Mouse (Mus musculus) lung, postnatal 0 days (tissue): Measurements from ENCODE around the gene Myzap.
A peak's percentile ranks its signal among the peaks of the same experiment; 100 is the strongest.

Source experiments
- CTCF ChIP-seq: IDR thresholded peaks from 2 replicates; pipeline ENCODE4 v1.5.1; 2016; ENCODE audit warnings: antibody characterized with exemption, mild to moderate bottlenecking
- EP300 ChIP-seq: IDR thresholded peaks from 2 replicates; pipeline ENCODE4 v1.6.1; 2016; ENCODE audit warnings: antibody characterized with exemption, mild to moderate bottlenecking, control low read depth

GRCm38 (mm10) chr9:71616185-71616584 lies 24.0 kb upstream of the Myzap start:
- TF ChIP-seq EP300: no peak
- peak; percentile 94 for TF ChIP-seq CTCF
